Mouse (Mus musculus) hindbrain, embryonic 12.5 days (tissue): Measurements from ENCODE around the gene Acsm2. TPM values are rescaled to one million over a fixed set of nuclear protein-coding genes. Genes with fewer than 3 reads are reported as not detected.

ENCODE experiments used
- ATAC-seq: fragments of 200-750 bp; cut with Nextera tagmentation; 2 replicates; pipeline ENCODE4 v1.8.0; 2017; ENCODE audit warnings: moderate TSS enrichment; ENCODE audit not compliant: low FRiP score
- H3K27ac ChIP-seq: fragments of 300-500 bp; sonication (generic); 2 replicates; pipeline ENCODE4 v1.5.1; 2016; ENCODE audit warnings: mild to moderate bottlenecking
- H3K27me3 ChIP-seq: fragments of 300-500 bp; sonication (generic); 2 replicates; pipeline ENCODE4 v1.6.1; 2016; ENCODE audit warnings: mild to moderate bottlenecking
- H3K36me3 ChIP-seq: fragments of 300-500 bp; sonication (generic); 2 replicates; pipeline ENCODE4 v1.6.1; 2016; ENCODE audit warnings: mild to moderate bottlenecking
- H3K4me1 ChIP-seq: fragments of 300-500 bp; sonication (generic); 2 replicates; pipeline ENCODE4 v1.6.1; 2016
- H3K4me2 ChIP-seq: fragments of 300-500 bp; sonication (generic); replicated peaks from 2 replicates; pipeline ENCODE4 v1.6.1; 2016; ENCODE audit warnings: mild to moderate bottlenecking
- H3K4me3 ChIP-seq: fragments of 300-500 bp; sonication (generic); 2 replicates; pipeline ENCODE4 v1.5.1; 2016; ENCODE audit warnings: mild to moderate bottlenecking
- H3K9ac ChIP-seq: fragments of 300-500 bp; sonication (generic); 2 replicates; pipeline ENCODE4 v1.6.1; 2016; ENCODE audit warnings: mild to moderate bottlenecking, moderate library complexity
- H3K9me3 ChIP-seq: fragments of 300-500 bp; sonication (generic); replicated peaks from 2 replicates; pipeline ENCODE4 v1.6.1; 2016; ENCODE audit warnings: mild to moderate bottlenecking
- WGBS: fragments of 180-500 bp; shearing (Covaris S2); methylation state at CpG from one replicate; pipeline ENCODE4 v1.1.7; 2016; 5-methylcytosine and 5-hydroxymethylcytosine counted together
- polyA plus RNA-seq: library from polyadenylated mRNA; unstranded; fragments of >200 nt; fragmentation: Nextera tagmentation; extraction: Ambion mirVana; gene quantifications from 2 replicates; pipeline ENCODE4 v1.2.1, GENCODE M21; 2016

Acsm2 gene
- polyA plus RNA-seq, 1 experiment from 2014 or later: not detected

DNA sequence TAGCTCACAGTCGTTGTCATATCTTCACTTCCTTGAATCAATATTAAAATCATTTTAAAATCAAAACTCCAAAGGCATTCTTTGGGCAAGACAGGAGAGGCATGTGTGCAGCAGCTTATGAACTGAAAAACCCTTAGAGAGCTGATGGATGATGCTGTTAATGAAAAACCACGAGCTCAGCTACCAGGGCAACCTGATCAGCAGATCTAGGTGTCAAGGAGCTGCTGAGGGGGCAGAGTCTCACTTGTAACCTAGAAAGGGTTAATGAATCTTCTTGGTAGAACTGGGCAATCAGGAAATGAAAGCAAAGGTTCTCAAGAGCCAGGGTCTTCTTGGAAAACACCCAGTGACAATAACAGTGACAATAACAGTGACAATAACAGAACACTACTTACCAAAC, 42.4 kb downstream of the Acsm2 start:
- Histone ChIP-seq H3K27me3 (no peaks in the 10 kb centered on the region), H3K4me2 (no peak overlapping the region), H3K36me3 (no peaks in the 10 kb centered on the region), H3K27ac (no peak overlapping the region), H3K4me3 (no peak overlapping the region), H3K9me3 (no peaks in the 10 kb centered on the region), H3K4me1 (no peaks in the 10 kb centered on the region), H3K9ac (no peak overlapping the region)
- 74% methylated on average over 2 of the region's 2 CpGs for WGBS
- no peak for ATAC-seq

DNA sequence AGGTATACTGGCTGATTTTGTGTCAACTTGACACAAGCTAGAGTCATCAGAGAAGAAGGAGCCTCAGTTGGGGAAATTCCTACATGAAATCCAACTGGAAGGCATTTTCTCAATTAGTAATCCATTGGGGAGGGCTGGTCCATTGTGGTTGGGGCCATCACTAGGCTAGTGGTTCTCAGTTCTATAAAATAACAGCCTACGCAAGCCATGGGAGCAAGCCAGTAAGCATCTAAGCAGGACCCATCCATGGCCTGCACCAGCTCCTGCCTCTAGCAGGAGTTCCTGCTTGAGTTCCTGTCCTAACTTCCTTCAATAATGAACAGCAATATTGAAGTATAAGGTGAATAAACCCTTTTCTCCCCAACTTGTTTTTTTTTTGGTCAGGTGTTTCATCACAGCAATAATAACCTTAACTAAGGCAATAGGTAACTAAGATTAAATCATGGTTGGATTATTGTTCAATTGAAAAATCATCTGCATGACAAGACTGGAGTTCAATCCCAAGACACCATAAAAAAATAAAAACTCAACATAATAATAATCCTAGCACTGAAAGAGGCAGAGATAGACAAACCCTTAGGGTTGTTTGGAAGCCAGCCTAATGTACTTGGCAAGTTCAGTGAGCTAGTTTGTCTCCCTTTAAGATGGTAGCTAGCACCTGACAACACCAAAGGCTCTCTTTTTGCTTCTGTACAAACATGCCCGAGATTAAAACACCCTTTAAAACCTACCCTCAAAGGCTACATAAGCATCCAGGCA, 47.2 kb downstream of the Acsm2 start:
- no peak overlapping the region for H3K4me3 ChIP-seq
- no peak overlapping the region for H3K9ac ChIP-seq
- no peaks in the 10 kb centered on the region for H3K27me3 ChIP-seq
- H3K4me1 ChIP-seq: no peaks in the 10 kb centered on the region
- H3K27ac ChIP-seq: no peak overlapping the region
- no peaks in the 10 kb centered on the region for H3K9me3 ChIP-seq
- no peak overlapping the region for H3K4me2 ChIP-seq
- 94% methylated on average over 2 of the region's 2 CpGs for WGBS
- H3K36me3 ChIP-seq: no peaks in the 10 kb centered on the region
- no peak for ATAC-seq

DNA sequence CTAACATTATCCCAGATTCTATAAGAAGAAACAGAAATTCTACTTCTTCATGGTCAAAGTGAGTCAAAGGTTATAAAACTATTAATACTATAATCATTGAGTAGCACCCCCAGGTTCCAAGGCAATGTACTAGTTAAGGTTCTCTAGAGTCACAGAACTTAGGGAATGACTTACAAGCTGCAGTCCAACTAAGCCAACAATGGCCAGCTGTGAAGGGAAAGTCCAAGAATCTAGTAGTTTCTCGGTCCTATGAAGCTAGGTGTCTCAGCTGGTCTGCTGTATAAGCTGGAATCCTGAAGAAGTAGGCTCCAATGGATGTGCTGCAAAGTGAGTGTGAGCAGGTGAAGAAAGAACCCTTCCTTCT, 47.8 kb downstream of the Acsm2 start:
- no peak overlapping the region for H3K9ac ChIP-seq
- no peak overlapping the region for H3K4me3 ChIP-seq
- H3K4me2 ChIP-seq: no peak overlapping the region
- no peaks in the 10 kb centered on the region for H3K9me3 ChIP-seq
- no peaks in the 10 kb centered on the region for H3K36me3 ChIP-seq
- WGBS: 61% methylated on average over 1 of the region's 1 CpGs
- no peak overlapping the region for H3K27ac ChIP-seq
- no peaks in the 10 kb centered on the region for H3K4me1 ChIP-seq
- ATAC-seq: no peak
- H3K27me3 ChIP-seq: no peaks in the 10 kb centered on the region

DNA sequence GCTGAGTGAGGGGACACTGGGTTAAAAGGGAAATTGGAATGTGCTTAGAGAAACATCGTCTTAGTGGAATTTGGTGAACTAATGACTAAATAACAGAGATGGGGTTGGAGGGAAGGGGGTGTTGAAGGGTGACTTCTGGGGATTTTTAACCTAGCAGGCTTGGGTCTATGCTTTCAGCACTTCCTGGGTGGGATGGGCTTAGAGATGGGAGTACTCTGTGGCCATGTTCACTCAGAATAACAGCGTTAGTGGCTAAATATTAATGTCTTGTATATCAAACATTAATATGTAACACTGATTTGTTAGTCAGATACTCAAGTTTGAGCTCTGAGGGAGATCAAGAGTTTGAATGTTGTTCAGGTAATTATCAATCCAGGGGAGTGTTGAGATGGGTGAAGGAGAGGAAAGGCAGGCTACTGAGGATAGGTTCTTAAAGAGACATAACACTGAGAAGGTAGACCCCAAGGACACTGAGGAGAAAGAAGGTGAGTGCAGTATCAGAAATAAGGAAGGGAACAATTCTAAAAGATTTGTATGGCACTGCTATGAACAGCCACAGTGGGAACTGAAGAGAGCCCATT, 50.9 kb downstream of the Acsm2 start:
- no peak for ATAC-seq
- no peak overlapping the region for H3K4me2 ChIP-seq
- no peak overlapping the region for H3K9ac ChIP-seq

DNA sequence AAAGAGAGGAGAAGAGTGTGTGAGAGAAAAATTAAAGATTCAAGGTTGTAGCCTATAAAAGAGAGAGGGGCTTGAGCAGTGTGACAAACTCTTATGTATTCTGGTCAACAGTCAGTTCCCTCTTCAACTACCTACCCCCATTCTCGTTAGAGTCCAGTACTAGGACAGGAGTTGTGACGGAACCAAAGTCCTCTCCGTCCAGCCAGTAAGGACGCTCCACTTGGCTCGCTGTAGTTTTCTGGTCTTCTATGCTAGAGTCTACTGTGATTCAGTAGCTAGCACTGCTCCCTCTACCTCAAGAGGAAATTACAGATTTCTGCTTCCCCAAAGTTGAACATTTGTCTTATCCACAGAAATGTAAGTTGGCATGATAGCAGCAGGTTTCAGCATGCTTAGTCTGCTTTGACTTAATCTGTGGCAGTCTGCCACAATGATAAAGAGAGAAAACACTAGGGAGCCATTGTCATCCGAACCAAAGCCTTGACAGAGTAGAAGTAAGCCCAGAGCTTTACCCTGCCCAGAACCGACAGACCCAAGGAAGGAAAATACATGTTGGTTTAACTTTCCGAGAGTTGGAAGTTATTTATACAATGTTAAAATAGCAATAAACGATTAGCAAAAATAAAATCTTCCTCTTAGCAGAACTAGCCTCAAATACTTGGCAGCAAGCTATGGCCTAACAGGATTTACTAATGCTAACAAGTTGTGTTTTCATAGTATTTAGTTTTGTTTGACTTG, 52.0 kb downstream of the Acsm2 start:
- H3K27ac ChIP-seq: no peak overlapping the region
- no peaks in the 10 kb centered on the region for H3K36me3 ChIP-seq
- ATAC-seq: no peak
- H3K9me3 ChIP-seq: no peaks in the 10 kb centered on the region
- no peaks in the 10 kb centered on the region for H3K27me3 ChIP-seq
- WGBS: 80% methylated on average over 9 of the region's 9 CpGs
- H3K4me1 ChIP-seq: no peaks in the 10 kb centered on the region
- no peak overlapping the region for H3K9ac ChIP-seq
- no peak overlapping the region for H3K4me2 ChIP-seq
- H3K4me3 ChIP-seq: no peak overlapping the region

More for the DNA sequence above, 50.9 kb downstream of the Acsm2 start:
- 86% methylated on average over 2 of the region's 2 CpGs for WGBS
- Histone ChIP-seq H3K9me3 (no peaks in the 10 kb centered on the region), H3K4me1 (no peaks in the 10 kb centered on the region), H3K36me3 (no peaks in the 10 kb centered on the region), H3K27ac (no peak overlapping the region), H3K4me3 (no peak overlapping the region), H3K27me3 (no peaks in the 10 kb centered on the region)

DNA sequence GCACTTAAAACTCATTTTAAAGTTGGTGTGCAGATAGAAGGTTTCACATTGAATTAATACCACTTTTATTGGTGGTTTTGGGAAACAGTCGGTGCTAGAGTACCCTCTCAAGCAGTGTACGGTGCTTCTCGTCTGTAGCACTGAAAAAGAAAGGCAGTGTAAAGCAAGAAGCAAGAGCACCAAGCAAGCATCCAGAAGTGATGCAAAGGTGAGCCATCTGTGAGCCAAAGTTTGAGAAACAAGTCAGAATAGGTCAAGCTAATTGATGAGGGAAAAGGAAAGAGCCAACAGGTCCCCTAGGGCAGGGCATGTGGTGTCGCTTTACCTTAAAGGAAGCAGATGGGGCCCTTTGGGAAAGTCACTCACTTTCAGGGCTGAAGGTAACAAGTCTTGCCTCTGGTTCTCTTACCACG, 52.5 kb downstream of the Acsm2 start, which contains the start of gene Acsm1:
Acsm1 (plus strand) TSS at position 363 of the 413 bp plus-strand sequence.
- Histone ChIP-seq H3K4me2 (no peak within 1 kb of the TSS), H3K36me3 (no peaks in the 10 kb centered on the region), H3K27ac (no peak within 1 kb of the TSS), H3K4me1 (no peaks in the 10 kb centered on the region), H3K4me3 (no peak within 1 kb of the TSS), H3K27me3 (no peaks in the 10 kb centered on the region), H3K9ac (no peak within 1 kb of the TSS), H3K9me3 (no peaks in the 10 kb centered on the region)
- no peak for ATAC-seq
- WGBS: 78% methylated on average over 5 of the region's 5 CpGs

DNA sequence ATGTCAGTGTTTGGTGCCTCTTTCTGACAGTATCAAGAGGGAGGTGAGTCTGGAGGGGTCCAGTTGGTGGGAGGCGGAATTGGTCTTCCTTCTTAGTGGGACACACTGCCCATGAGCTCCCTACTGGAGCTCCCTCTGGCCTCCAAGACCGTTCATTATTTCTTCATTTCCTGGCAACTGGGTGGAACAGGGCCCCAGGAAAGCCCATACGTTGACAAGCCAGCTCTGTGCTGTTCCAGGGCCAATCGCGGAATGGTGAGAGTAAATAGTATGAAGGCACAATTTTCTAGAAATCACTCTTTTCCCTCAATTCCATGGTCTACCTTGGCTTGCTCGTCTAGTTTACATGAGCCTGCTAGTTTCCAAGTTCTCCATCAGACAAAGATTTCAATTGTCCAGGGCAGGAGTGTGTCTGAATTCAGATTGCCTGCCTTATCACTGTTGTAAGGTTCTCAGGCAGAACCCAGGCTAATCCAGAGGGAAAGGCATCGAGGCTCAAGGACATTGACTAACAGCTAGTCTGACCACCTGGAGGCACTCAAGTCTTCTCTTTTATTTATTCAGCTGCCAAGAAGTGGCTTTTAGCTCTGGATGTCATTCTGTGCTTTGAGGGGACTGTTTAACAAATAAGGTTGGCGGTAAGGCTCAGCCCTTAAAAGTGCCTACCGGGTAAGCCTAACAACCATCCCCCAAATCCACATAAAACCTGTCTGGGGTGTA, 53.8 kb downstream of the Acsm2 start:
- Histone ChIP-seq H3K27ac (no peak overlapping the region), H3K4me2 (no peak overlapping the region), H3K27me3 (no peaks in the 10 kb centered on the region), H3K9me3 (no peaks in the 10 kb centered on the region), H3K4me3 (no peak overlapping the region), H3K4me1 (no peaks in the 10 kb centered on the region), H3K9ac (no peak overlapping the region), H3K36me3 (no peaks in the 10 kb centered on the region)
- WGBS: 81% methylated on average over 9 of the region's 9 CpGs
- no peak for ATAC-seq

DNA sequence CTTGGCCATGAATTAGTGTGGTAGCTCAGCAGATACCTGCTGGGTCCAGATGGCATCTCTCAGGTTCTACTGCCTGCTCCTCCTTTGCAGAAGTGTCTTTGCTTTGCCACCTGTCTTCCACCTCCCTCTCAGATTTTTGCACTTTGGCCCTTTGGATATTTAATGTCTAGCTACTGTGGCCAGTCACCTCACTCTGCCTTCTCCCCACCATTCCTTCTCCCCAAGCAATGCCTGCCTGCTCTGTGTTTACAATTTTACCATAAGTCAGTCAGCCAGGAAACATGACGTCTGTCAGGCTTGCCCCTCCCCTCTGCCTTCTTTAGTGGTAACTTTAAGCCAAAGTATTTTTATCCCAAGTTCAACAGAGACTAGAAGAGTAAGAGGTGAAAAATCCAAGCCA, 62.4 kb downstream of the Acsm2 start:
- no peaks in the 10 kb centered on the region for H3K27me3 ChIP-seq
- ATAC-seq: no peak
- no peak overlapping the region for H3K4me2 ChIP-seq
- no peaks in the 10 kb centered on the region for H3K9me3 ChIP-seq
- no peaks in the 10 kb centered on the region for H3K4me1 ChIP-seq
- no peak overlapping the region for H3K9ac ChIP-seq
- 64% methylated on average over 1 of the region's 1 CpGs for WGBS
- H3K4me3 ChIP-seq: no peak overlapping the region
- H3K36me3 ChIP-seq: no peaks in the 10 kb centered on the region
- no peak overlapping the region for H3K27ac ChIP-seq

DNA sequence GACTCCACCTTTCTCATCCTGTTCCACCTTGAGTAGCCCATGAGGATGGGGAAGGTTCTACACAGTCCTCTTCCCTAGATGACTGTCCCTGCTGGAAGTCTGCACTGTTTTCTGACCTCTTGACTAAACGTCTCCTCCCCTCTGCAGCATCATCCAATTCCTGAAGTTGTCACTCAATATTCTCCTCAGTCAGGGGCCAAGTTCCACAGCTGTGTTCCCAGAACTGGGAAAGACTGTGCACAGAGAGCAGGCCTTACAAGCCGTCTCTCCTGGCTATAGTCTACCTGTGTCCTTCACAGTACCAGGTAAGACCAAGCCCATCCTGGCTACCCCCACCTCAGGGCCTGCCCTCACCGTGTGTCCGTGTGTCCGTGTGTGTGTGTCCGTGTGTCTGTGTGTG, 63.5 kb downstream of the Acsm2 start:
- Histone ChIP-seq H3K27me3 (no peaks in the 10 kb centered on the region), H3K36me3 (no peaks in the 10 kb centered on the region), H3K4me2 (no peak overlapping the region), H3K4me3 (no peak overlapping the region), H3K9me3 (no peaks in the 10 kb centered on the region), H3K4me1 (no peaks in the 10 kb centered on the region), H3K27ac (no peak overlapping the region), H3K9ac (no peak overlapping the region)
- ATAC-seq: no peak
- WGBS: 85% methylated on average over 6 of the region's 6 CpGs

DNA sequence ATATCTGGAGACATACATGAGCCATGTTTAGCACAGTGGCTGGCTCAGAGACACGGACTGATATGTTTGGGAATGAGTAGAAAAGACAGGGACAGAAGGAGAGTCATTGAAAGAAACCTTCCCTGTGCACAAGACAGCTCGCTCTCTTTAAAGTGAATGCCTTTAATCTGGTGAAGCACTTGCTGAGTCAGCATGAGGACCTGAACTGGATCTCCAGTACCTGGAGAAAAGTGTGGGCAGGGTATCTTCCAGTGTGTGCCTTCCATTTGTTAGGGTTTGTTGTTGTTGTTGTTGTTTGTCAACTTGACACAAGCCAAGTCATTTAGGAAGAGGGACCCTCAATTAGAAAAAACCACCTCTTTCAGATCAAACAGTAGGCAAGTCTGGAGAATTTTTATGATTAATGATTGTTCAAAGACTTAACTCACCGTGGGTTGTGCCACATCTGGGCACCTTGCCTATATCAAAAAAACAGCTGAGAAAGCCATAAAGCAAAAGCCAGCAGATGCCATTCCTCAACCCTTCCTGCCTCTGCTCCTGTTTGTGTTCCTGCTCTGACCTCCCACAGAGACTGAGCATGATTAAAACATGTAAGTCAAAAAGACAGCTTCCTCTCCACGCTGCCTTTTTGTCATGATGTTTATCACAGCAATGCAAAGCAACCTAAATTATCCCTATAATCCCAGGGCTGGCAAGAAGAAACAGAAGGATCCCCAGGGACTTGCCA, 64.2 kb downstream of the Acsm2 start:
- ATAC-seq: no peak
- WGBS: 59% methylated on average over 4 of the region's 4 CpGs
- H3K4me3 ChIP-seq: no peak overlapping the region

DNA sequence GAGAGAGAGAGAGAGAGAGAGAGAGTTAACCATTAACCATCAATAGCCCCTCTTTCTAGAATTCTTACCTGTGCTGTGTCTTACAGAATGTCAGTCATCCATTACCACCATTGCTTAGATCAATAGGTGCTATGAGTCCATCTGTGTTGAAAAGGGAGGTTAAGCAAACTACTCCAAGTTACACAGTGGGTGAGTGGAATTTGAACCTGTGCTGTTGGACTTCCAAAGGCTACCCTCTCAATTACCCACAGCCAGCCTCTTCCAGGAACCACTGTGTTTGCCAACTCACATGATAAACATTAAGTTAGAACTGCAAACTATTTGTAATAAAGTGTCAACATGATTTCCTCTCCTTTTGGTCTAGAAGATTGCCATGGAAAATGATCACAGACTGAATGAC, 66.0 kb downstream of the Acsm2 start:
- H3K9ac ChIP-seq: no peak overlapping the region
- ATAC-seq: no peak
- H3K27ac ChIP-seq: no peak overlapping the region

More for the DNA sequence above, 64.2 kb downstream of the Acsm2 start:
- Histone ChIP-seq H3K4me2 (no peak overlapping the region), H3K9me3 (no peaks in the 10 kb centered on the region), H3K4me1 (no peaks in the 10 kb centered on the region), H3K9ac (no peak overlapping the region), H3K36me3 (no peaks in the 10 kb centered on the region), H3K27me3 (no peaks in the 10 kb centered on the region), H3K27ac (no peak overlapping the region)

DNA sequence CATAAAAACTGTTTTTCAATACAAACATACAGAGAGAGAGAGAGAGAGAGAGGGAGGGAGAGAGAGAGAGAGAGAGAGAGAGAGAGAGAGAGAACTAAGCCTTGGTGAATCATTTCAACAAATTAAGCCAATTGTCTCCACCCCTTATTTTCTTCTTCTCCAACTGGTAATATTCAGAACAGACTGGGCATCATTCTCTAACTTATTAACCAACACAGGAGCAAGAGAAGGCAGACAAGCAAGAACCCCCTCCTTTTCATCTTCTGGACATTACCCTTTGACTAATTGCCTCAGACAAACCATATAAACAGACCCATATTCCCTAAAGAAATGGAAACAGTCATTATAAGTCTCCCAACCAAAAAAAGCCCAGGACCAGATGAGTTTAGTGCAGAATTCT, 84.6 kb downstream of the Acsm2 start:
- Histone ChIP-seq H3K4me3 (no peak overlapping the region), H3K27me3 (no peaks in the 10 kb centered on the region), H3K9me3 (no peaks in the 10 kb centered on the region), H3K9ac (no peak overlapping the region), H3K36me3 (no peaks in the 10 kb centered on the region), H3K27ac (no peak overlapping the region), H3K4me1 (no peaks in the 10 kb centered on the region), H3K4me2 (no peak overlapping the region)
- ATAC-seq: no peak

More for the DNA sequence above, 66.0 kb downstream of the Acsm2 start:
- Histone ChIP-seq H3K4me1 (no peaks in the 10 kb centered on the region), H3K27me3 (no peaks in the 10 kb centered on the region), H3K4me2 (no peak overlapping the region), H3K36me3 (no peaks in the 10 kb centered on the region), H3K9me3 (no peaks in the 10 kb centered on the region), H3K4me3 (no peak overlapping the region)
